Mouse (Mus musculus): ENCODE data around the gene Ube2h. TPM values are rescaled to one million over a fixed set of nuclear protein-coding genes. Genes with fewer than 3 reads are reported as not detected.
A peak's percentile ranks its signal among the peaks of the same experiment; 100 is the strongest.

Gene Ube2h
- polyA plus RNA-seq (2016; fragmentation: Nextera tagmentation; extraction: Ambion mirVana), result 34.0 and 35.4 TPM in 2 replicates

- peak within 1 kb of the TSS; percentile 92 for H3K27ac ChIP-seq (replicated peaks)
- H3K36me3 ChIP-seq (replicated peaks), result no peaks in the 10 kb centered on the region
- H3K9me3 ChIP-seq, result no peaks in the 10 kb centered on the region
- peak within 1 kb of the TSS; percentile 89 for H3K4me3 ChIP-seq
- under 1% methylated on average over 33 of the region's 33 CpGs for WGBS
- peaks cover 57% of the 10 kb centered on the region for H3K4me1 ChIP-seq
- H3K27me3 ChIP-seq (replicated peaks; ENCODE audit: low read depth, poor library complexity, severe bottlenecking), result no peaks in the 10 kb centered on the region
- DNase-seq (ENCODE audit: low spot score), result peak; percentile 100
These were observed at the start of gene Ube2h for GRCm38 (mm10) chr6:30304399-30304917. Ube2h (minus strand) TSS chr6:30304539.

- Histone ChIP-seq H3K4me3 (no peak overlapping the region), H3K27ac (replicated peaks) (no peak overlapping the region; the same call in 1 of the 2 replicates), H3K36me3 (replicated peaks) (no peaks in the 10 kb centered on the region), H3K27me3 (replicated peaks; ENCODE audit: low read depth, poor library complexity, severe bottlenecking) (no peaks in the 10 kb centered on the region), H3K4me1 (peaks cover 16% of the 10 kb centered on the region), H3K9me3 (no peaks in the 10 kb centered on the region)
- DNase-seq (ENCODE audit: low spot score), result no peak
- WGBS, result 71% methylated on average over 8 of the region's 8 CpGs
These were observed 49.3 kb upstream of the Ube2h start for GRCm38 (mm10) chr6:30353661-30354060.

GRCm38 (mm10) chr6:30352762-30353161 lies 48.4 kb upstream of the Ube2h start:
- Histone ChIP-seq H3K4me1 (peaks cover 16% of the 10 kb centered on the region), H3K4me3 (no peak overlapping the region), H3K27ac (replicated peaks) (no peak overlapping the region), H3K27me3 (replicated peaks; ENCODE audit: low read depth, poor library complexity, severe bottlenecking) (no peaks in the 10 kb centered on the region), H3K36me3 (replicated peaks) (no peaks in the 10 kb centered on the region), H3K9me3 (no peaks in the 10 kb centered on the region)
- DNase-seq (ENCODE audit: low spot score), result no peak
- 46% methylated on average over 8 of the region's 8 CpGs for WGBS

GRCm38 (mm10) chr6:30351290-30351689 lies 47.0 kb upstream of the Ube2h start:
- 83% methylated on average over 9 of the region's 9 CpGs for WGBS

GRCm38 (mm10) chr6:30347288-30347801 lies 43.0 kb upstream of the Ube2h start:
- Histone ChIP-seq H3K4me3 (no peak overlapping the region), H3K4me1 (no peaks in the 10 kb centered on the region), H3K9me3 (no peaks in the 10 kb centered on the region), H3K27me3 (replicated peaks; ENCODE audit: low read depth, poor library complexity, severe bottlenecking) (no peaks in the 10 kb centered on the region), H3K27ac (replicated peaks) (no peak overlapping the region; the same call in 1 of the 2 replicates), H3K36me3 (replicated peaks) (no peaks in the 10 kb centered on the region)
- no peak for DNase-seq (ENCODE audit: low spot score)
- WGBS, result 89% methylated on average over 4 of the region's 4 CpGs

More at GRCm38 (mm10) chr6:30351290-30351689, 47.0 kb upstream of the Ube2h start:
- H3K36me3 ChIP-seq (replicated peaks), result no peaks in the 10 kb centered on the region
- no peaks in the 10 kb centered on the region for H3K27me3 ChIP-seq (replicated peaks; ENCODE audit: low read depth, poor library complexity, severe bottlenecking)
- no peak for DNase-seq (ENCODE audit: low spot score)
- no peak overlapping the region for H3K27ac ChIP-seq (replicated peaks)
- H3K4me1 ChIP-seq, result peaks cover 16% of the 10 kb centered on the region
- no peak overlapping the region for H3K4me3 ChIP-seq
- H3K9me3 ChIP-seq, result no peaks in the 10 kb centered on the region

GRCm38 (mm10) chr6:30346737-30347136 lies 42.4 kb upstream of the Ube2h start:
- no peak overlapping the region for H3K4me3 ChIP-seq
- H3K27me3 ChIP-seq (replicated peaks; ENCODE audit: low read depth, poor library complexity, severe bottlenecking), result no peaks in the 10 kb centered on the region
- H3K27ac ChIP-seq (replicated peaks), result no peak overlapping the region
- no peaks in the 10 kb centered on the region for H3K9me3 ChIP-seq
- H3K36me3 ChIP-seq (replicated peaks), result no peaks in the 10 kb centered on the region
- DNase-seq (ENCODE audit: low spot score), result no peak
- WGBS, result 82% methylated on average over 6 of the region's 6 CpGs
- no peaks in the 10 kb centered on the region for H3K4me1 ChIP-seq

- H3K27me3 ChIP-seq (replicated peaks; ENCODE audit: low read depth, poor library complexity, severe bottlenecking), result no peaks in the 10 kb centered on the region
- H3K4me3 ChIP-seq, result no peak overlapping the region
- no peaks in the 10 kb centered on the region for H3K9me3 ChIP-seq
- WGBS, result 83% methylated on average over 6 of the region's 6 CpGs
- no peak for DNase-seq (ENCODE audit: low spot score)
- H3K36me3 ChIP-seq (replicated peaks), result no peaks in the 10 kb centered on the region
- no peaks in the 10 kb centered on the region for H3K4me1 ChIP-seq
- no peak overlapping the region for H3K27ac ChIP-seq (replicated peaks)
These were observed 39.7 kb upstream of the Ube2h start for GRCm38 (mm10) chr6:30344032-30344431.

- Histone ChIP-seq H3K27ac (replicated peaks) (no peak overlapping the region), H3K27me3 (replicated peaks; ENCODE audit: low read depth, poor library complexity, severe bottlenecking) (no peaks in the 10 kb centered on the region), H3K4me3 (no peak overlapping the region), H3K36me3 (replicated peaks) (no peaks in the 10 kb centered on the region), H3K9me3 (no peaks in the 10 kb centered on the region), H3K4me1 (no peaks in the 10 kb centered on the region)
- no peak for DNase-seq (ENCODE audit: low spot score)
- 89% methylated on average over 4 of the region's 4 CpGs for WGBS
These were observed 36.0 kb upstream of the Ube2h start for GRCm38 (mm10) chr6:30340231-30340873.

GRCm38 (mm10) chr6:30336912-30337311 lies 32.6 kb upstream of the Ube2h start:
- Histone ChIP-seq H3K27ac (replicated peaks) (no peak overlapping the region), H3K4me1 (peaks cover 9% of the 10 kb centered on the region), H3K36me3 (replicated peaks) (no peaks in the 10 kb centered on the region), H3K27me3 (replicated peaks; ENCODE audit: low read depth, poor library complexity, severe bottlenecking) (no peaks in the 10 kb centered on the region), H3K9me3 (no peaks in the 10 kb centered on the region), H3K4me3 (no peak overlapping the region)
- DNase-seq (ENCODE audit: low spot score), result no peak
- WGBS, result 46% methylated on average over 5 of the region's 5 CpGs

GRCm38 (mm10) chr6:30332262-30332661 lies 27.9 kb upstream of the Ube2h start:
- H3K4me3 ChIP-seq, result no peak overlapping the region
- no peaks in the 10 kb centered on the region for H3K9me3 ChIP-seq
- 43% methylated on average over 4 of the region's 4 CpGs for WGBS
- peaks cover 9% of the 10 kb centered on the region for H3K4me1 ChIP-seq
- peak overlapping the region; percentile 19; the same call in 1 of the 2 replicates for H3K27ac ChIP-seq (replicated peaks)
- DNase-seq (ENCODE audit: low spot score), result peak; percentile 28
- H3K27me3 ChIP-seq (replicated peaks; ENCODE audit: low read depth, poor library complexity, severe bottlenecking), result no peaks in the 10 kb centered on the region
- H3K36me3 ChIP-seq (replicated peaks), result no peaks in the 10 kb centered on the region

- no peak for DNase-seq (ENCODE audit: low spot score)
- 83% methylated on average over 5 of the region's 5 CpGs for WGBS
- no peaks in the 10 kb centered on the region for H3K27me3 ChIP-seq (replicated peaks; ENCODE audit: low read depth, poor library complexity, severe bottlenecking)
These were observed 26.4 kb upstream of the Ube2h start for GRCm38 (mm10) chr6:30330706-30331105.

GRCm38 (mm10) chr6:30325932-30326501 lies 21.7 kb upstream of the Ube2h start:
- H3K27ac ChIP-seq (replicated peaks), result no peak overlapping the region
- no peaks in the 10 kb centered on the region for H3K36me3 ChIP-seq (replicated peaks)
- no peaks in the 10 kb centered on the region for H3K27me3 ChIP-seq (replicated peaks; ENCODE audit: low read depth, poor library complexity, severe bottlenecking)
- DNase-seq (ENCODE audit: low spot score), result no peak
- WGBS, result 74% methylated on average over 4 of the region's 4 CpGs
- H3K4me3 ChIP-seq, result no peak overlapping the region
- H3K9me3 ChIP-seq, result no peaks in the 10 kb centered on the region
- H3K4me1 ChIP-seq, result peaks cover 7% of the 10 kb centered on the region

More at GRCm38 (mm10) chr6:30330706-30331105, 26.4 kb upstream of the Ube2h start:
- Histone ChIP-seq H3K9me3 (no peaks in the 10 kb centered on the region), H3K4me3 (no peak overlapping the region), H3K27ac (replicated peaks) (no peak overlapping the region), H3K4me1 (peaks cover 16% of the 10 kb centered on the region), H3K36me3 (replicated peaks) (no peaks in the 10 kb centered on the region)

- H3K4me1 ChIP-seq, result peaks cover 7% of the 10 kb centered on the region
- no peak overlapping the region for H3K4me3 ChIP-seq
- H3K27ac ChIP-seq (replicated peaks), result no peak overlapping the region
- H3K36me3 ChIP-seq (replicated peaks), result no peaks in the 10 kb centered on the region
- no peak for DNase-seq (ENCODE audit: low spot score)
- no peaks in the 10 kb centered on the region for H3K27me3 ChIP-seq (replicated peaks; ENCODE audit: low read depth, poor library complexity, severe bottlenecking)
- WGBS, result 49% methylated on average over 4 of the region's 4 CpGs
- no peaks in the 10 kb centered on the region for H3K9me3 ChIP-seq
These were observed 16.7 kb upstream of the Ube2h start for GRCm38 (mm10) chr6:30321002-30321401.
